Mouse (Mus musculus): ENCODE data around the gene Selplg. TPM values are rescaled to one million over a fixed set of nuclear protein-coding genes. Genes with fewer than 3 reads are reported as not detected.
"Not testable (repeated sequence)": the region's sequence is repeated elsewhere in the genome, so short reads cannot be mapped to it uniquely, and the experiment has no call there.

The Selplg gene
- polyA plus RNA-seq, 1 experiment from 2014 or later: 2.5 TPM

GRCm38 (mm10) chr5:113797149-113797882 is 35.1 kb downstream of the Selplg start:
- Histone ChIP-seq H3K27ac (ENCODE audit: low read depth, low read length) (no peak overlapping the region), H3K9ac (ENCODE audit: low read depth, low read length) (no peak overlapping the region), H3K4me3 (ENCODE audit: low read length) (no peak overlapping the region), H3K4me1 (ENCODE audit: control insufficient read depth, insufficient read depth, low read depth, low read length) (no peaks in the 10 kb centered on the region), H3K4me2 (ENCODE audit: low read length) (no peak overlapping the region), H3K9me3 (ENCODE audit: control insufficient read depth, low read length) (no peaks in the 10 kb centered on the region), H3K36me3 (ENCODE audit: control insufficient read depth, insufficient read depth, low read length) (no peaks in the 10 kb centered on the region), H3K27me3 (replicated peaks; ENCODE audit: control insufficient read depth, insufficient read depth, low read length) (peaks cover 3% of the 10 kb centered on the region; the same call in 1 of the 2 replicates)
- WGBS: 13% methylated on average over 19 of the region's 19 CpGs
- no peak for ATAC-seq

GRCm38 (mm10) chr5:113796401-113797148 is 35.9 kb downstream of the Selplg start:
- Histone ChIP-seq H3K9ac (ENCODE audit: low read depth, low read length) (no peak overlapping the region), H3K27ac (ENCODE audit: low read depth, low read length) (no peak overlapping the region), H3K36me3 (ENCODE audit: control insufficient read depth, insufficient read depth, low read length) (no peaks in the 10 kb centered on the region), H3K4me1 (ENCODE audit: control insufficient read depth, insufficient read depth, low read depth, low read length) (no peaks in the 10 kb centered on the region), H3K4me2 (ENCODE audit: low read length) (no peak overlapping the region), H3K4me3 (ENCODE audit: low read length) (no peak overlapping the region), H3K9me3 (ENCODE audit: control insufficient read depth, low read length) (no peaks in the 10 kb centered on the region), H3K27me3 (replicated peaks; ENCODE audit: control insufficient read depth, insufficient read depth, low read length) (peaks cover 3% of the 10 kb centered on the region; the same call in 1 of the 2 replicates)
- 8% methylated on average over 13 of the region's 13 CpGs for WGBS
- ATAC-seq: no peak

DNA sequence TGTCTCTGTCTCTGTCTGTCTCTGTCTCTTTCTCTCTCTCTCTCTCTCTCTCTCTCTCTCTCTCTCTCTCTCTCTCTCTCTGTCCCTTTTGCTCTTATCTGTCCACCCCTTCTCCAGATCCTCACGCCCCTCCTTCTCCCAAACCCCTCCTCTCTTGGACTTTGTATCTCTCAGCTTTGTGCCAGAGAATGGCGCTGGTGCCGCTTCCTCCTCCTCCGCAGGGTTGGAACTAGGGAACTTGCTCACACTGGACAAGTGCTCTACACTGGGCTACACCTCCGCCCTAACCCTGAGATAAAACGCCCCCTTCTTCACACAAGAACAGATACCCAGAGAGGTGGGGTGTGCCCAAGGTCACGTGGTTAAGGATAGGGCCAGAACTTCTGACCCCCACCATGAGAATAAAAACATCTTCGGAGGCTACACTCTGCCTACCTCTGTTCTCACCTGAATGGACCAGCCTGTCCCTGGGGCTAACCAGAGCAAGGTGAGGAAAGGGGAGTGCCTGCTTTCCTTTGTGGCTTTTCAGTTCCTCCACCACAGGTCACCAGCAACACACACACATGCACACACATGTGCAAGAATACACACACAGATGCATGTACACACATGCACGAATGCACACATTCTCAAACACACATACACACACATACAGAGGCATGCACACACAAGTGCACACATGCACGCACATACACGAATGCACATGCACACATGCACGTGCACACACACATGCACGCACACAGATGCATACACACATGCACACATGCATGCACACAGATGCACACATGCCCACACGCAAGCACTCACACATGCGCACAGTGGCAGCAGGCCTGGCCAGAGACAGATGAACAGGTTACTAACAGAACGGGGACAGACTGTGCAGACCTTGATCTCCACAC is 41.0 kb downstream of the Selplg start:
- 85% methylated on average over 16 of the region's 16 CpGs for WGBS

GRCm38 (mm10) chr5:113790453-113791196 is 41.8 kb downstream of the Selplg start:
- Histone ChIP-seq H3K36me3 (ENCODE audit: control insufficient read depth, insufficient read depth, low read length) (no peaks in the 10 kb centered on the region), H3K9ac (ENCODE audit: low read depth, low read length) (no peak overlapping the region), H3K4me1 (ENCODE audit: control insufficient read depth, insufficient read depth, low read depth, low read length) (no peaks in the 10 kb centered on the region), H3K4me2 (ENCODE audit: low read length) (no peak overlapping the region), H3K27me3 (replicated peaks; ENCODE audit: control insufficient read depth, insufficient read depth, low read length) (no peaks in the 10 kb centered on the region), H3K27ac (ENCODE audit: low read depth, low read length) (no peak overlapping the region), H3K4me3 (ENCODE audit: low read length) (no peak overlapping the region), H3K9me3 (ENCODE audit: control insufficient read depth, low read length) (no peaks in the 10 kb centered on the region)
- no peak for ATAC-seq
- 78% methylated on average over 11 of the region's 11 CpGs for WGBS

More for the DNA sequence above, 41.0 kb downstream of the Selplg start:
- no peak overlapping the region for H3K27ac ChIP-seq (ENCODE audit: low read depth, low read length)
- no peaks in the 10 kb centered on the region for H3K36me3 ChIP-seq (ENCODE audit: control insufficient read depth, insufficient read depth, low read length)
- H3K9me3 ChIP-seq (ENCODE audit: control insufficient read depth, low read length): no peaks in the 10 kb centered on the region
- H3K4me3 ChIP-seq (ENCODE audit: low read length): no peak overlapping the region
- no peak overlapping the region for H3K9ac ChIP-seq (ENCODE audit: low read depth, low read length)
- no peaks in the 10 kb centered on the region for H3K4me1 ChIP-seq (ENCODE audit: control insufficient read depth, insufficient read depth, low read depth, low read length)
- no peak for ATAC-seq
- no peak overlapping the region for H3K4me2 ChIP-seq (ENCODE audit: low read length)
- H3K27me3 ChIP-seq (replicated peaks; ENCODE audit: control insufficient read depth, insufficient read depth, low read length): no peaks in the 10 kb centered on the region

- WGBS: 45% methylated on average over 7 of the region's 7 CpGs
- H3K4me3 ChIP-seq (ENCODE audit: low read length): no peak overlapping the region
- no peaks in the 10 kb centered on the region for H3K36me3 ChIP-seq (ENCODE audit: control insufficient read depth, insufficient read depth, low read length)
- no peak overlapping the region for H3K4me2 ChIP-seq (ENCODE audit: low read length)
- H3K9ac ChIP-seq (ENCODE audit: low read depth, low read length): no peak overlapping the region
- no peaks in the 10 kb centered on the region for H3K4me1 ChIP-seq (ENCODE audit: control insufficient read depth, insufficient read depth, low read depth, low read length)
- no peaks in the 10 kb centered on the region for H3K9me3 ChIP-seq (ENCODE audit: control insufficient read depth, low read length)
- no peaks in the 10 kb centered on the region for H3K27me3 ChIP-seq (replicated peaks; ENCODE audit: control insufficient read depth, insufficient read depth, low read length)
- H3K27ac ChIP-seq (ENCODE audit: low read depth, low read length): no peak overlapping the region
- no peak for ATAC-seq
Measured at GRCm38 (mm10) chr5:113789075-113789788, 43.2 kb downstream of the Selplg start.

- no peak overlapping the region for H3K4me2 ChIP-seq (ENCODE audit: low read length)
- no peak for ATAC-seq
- no peaks in the 10 kb centered on the region for H3K4me1 ChIP-seq (ENCODE audit: control insufficient read depth, insufficient read depth, low read depth, low read length)
- no peaks in the 10 kb centered on the region for H3K9me3 ChIP-seq (ENCODE audit: control insufficient read depth, low read length)
- 35% methylated on average over 6 of the region's 6 CpGs for WGBS
- no peak overlapping the region for H3K4me3 ChIP-seq (ENCODE audit: low read length)
- H3K27ac ChIP-seq (ENCODE audit: low read depth, low read length): no peak overlapping the region
- no peak overlapping the region for H3K9ac ChIP-seq (ENCODE audit: low read depth, low read length)
- H3K27me3 ChIP-seq (replicated peaks; ENCODE audit: control insufficient read depth, insufficient read depth, low read length): peaks cover 2% of the 10 kb centered on the region
- H3K36me3 ChIP-seq (ENCODE audit: control insufficient read depth, insufficient read depth, low read length): no peaks in the 10 kb centered on the region
Measured at GRCm38 (mm10) chr5:113788645-113789044, 43.8 kb downstream of the Selplg start.

DNA sequence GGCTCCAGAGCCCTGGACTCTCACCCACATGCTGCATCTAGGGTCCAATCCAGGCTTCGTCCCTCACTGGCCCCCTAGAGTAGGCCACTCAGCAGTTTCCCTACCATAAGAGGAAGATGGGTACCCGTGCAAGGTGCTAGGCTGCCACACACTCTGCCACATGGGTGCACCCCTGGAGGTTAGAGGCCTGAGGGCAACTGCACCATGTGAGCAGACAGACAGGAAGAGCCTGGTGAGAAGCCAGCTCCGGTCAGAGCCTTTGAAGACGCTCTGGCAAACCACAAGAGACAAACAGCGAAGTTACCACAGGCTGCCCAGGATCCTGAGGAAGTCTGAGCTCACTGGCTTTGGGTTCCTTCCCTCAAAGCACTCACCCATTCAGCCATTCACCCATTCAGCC is 45.5 kb downstream of the Selplg start:
- Histone ChIP-seq H3K4me3 (ENCODE audit: low read length) (no peak overlapping the region), H3K27ac (ENCODE audit: low read depth, low read length) (no peak overlapping the region), H3K4me1 (ENCODE audit: control insufficient read depth, insufficient read depth, low read depth, low read length) (no peaks in the 10 kb centered on the region), H3K27me3 (replicated peaks; ENCODE audit: control insufficient read depth, insufficient read depth, low read length) (peaks cover 5% of the 10 kb centered on the region), H3K4me2 (ENCODE audit: low read length) (no peak overlapping the region), H3K36me3 (ENCODE audit: control insufficient read depth, insufficient read depth, low read length) (no peaks in the 10 kb centered on the region), H3K9ac (ENCODE audit: low read depth, low read length) (no peak overlapping the region), H3K9me3 (ENCODE audit: control insufficient read depth, low read length) (no peaks in the 10 kb centered on the region)
- WGBS: 86% methylated on average over 5 of the region's 5 CpGs
- no peak for ATAC-seq

GRCm38 (mm10) chr5:113784104-113784503 is 48.3 kb downstream of the Selplg start:
- not testable (repeated sequence) for H3K27ac ChIP-seq (ENCODE audit: low read depth, low read length); H3K36me3 ChIP-seq (ENCODE audit: control insufficient read depth, insufficient read depth, low read length); H3K27me3 ChIP-seq (replicated peaks; ENCODE audit: control insufficient read depth, insufficient read depth, low read length); ATAC-seq; H3K4me3 ChIP-seq (ENCODE audit: low read length); H3K4me2 ChIP-seq (ENCODE audit: low read length); H3K4me1 ChIP-seq (ENCODE audit: control insufficient read depth, insufficient read depth, low read depth, low read length); H3K9ac ChIP-seq (ENCODE audit: low read depth, low read length); H3K9me3 ChIP-seq (ENCODE audit: control insufficient read depth, low read length)
- WGBS: 27% methylated on average over 3 of the region's 3 CpGs

Measured in hindbrain, embryonic 16.5 days (tissue).